Mouse (Mus musculus) stomach, postnatal 0 days (tissue): ENCODE data around the gene Rnf152. TPM values are rescaled to one million over a fixed set of nuclear protein-coding genes. Genes with fewer than 3 reads are reported as not detected.

Experiments used
- ATAC-seq: fragments of 200-750 bp; cut with Nextera tagmentation; 2 replicates; pipeline ENCODE4 v1.8.0; 2017; ENCODE audit not compliant: low FRiP score, low TSS enrichment
- DNase-seq: peaks from one replicate; pipeline ENCODE4 v3.0.0-alpha.2; 2016; ENCODE audit warnings: low spot score
- H3K27ac ChIP-seq: fragments of 300-500 bp; sonication (generic); replicated peaks from 2 replicates; pipeline ENCODE4 v1.5.1; 2014; ENCODE audit warnings: mild to moderate bottlenecking, control low read depth
- H3K27me3 ChIP-seq: fragments of 300-500 bp; sonication (generic); 2 replicates; pipeline ENCODE4 v1.6.1; 2014; ENCODE audit warnings: low read length; ENCODE audit not compliant: control insufficient read depth, insufficient read depth
- H3K36me3 ChIP-seq: fragments of 300-500 bp; sonication (generic); 2 replicates; pipeline ENCODE4 v1.6.1; 2014; ENCODE audit warnings: low read length, mixed read lengths; ENCODE audit not compliant: control insufficient read depth, insufficient read depth
- H3K4me1 ChIP-seq: fragments of 300-500 bp; sonication (generic); replicated peaks from 2 replicates; pipeline ENCODE4 v1.6.1; 2014; ENCODE audit warnings: antibody characterized with exemption; ENCODE audit not compliant: control insufficient read depth, insufficient read depth
- H3K4me2 ChIP-seq: fragments of 300-500 bp; sonication (generic); replicated peaks from 2 replicates; pipeline ENCODE4 v1.6.1; 2014; ENCODE audit warnings: low read depth, mild to moderate bottlenecking, control low read depth, moderate library complexity
- H3K4me3 ChIP-seq: fragments of 300-500 bp; sonication (generic); 2 replicates; pipeline ENCODE4 v1.5.1; 2014; ENCODE audit warnings: low read depth, low read length, control low read depth
- H3K9ac ChIP-seq: fragments of 300-500 bp; sonication (generic); 2 replicates; pipeline ENCODE4 v1.6.1; 2014; ENCODE audit warnings: mild to moderate bottlenecking, low read length, control low read depth, mixed read lengths
- H3K9me3 ChIP-seq: fragments of 300-500 bp; sonication (generic); 2 replicates; pipeline ENCODE4 v1.6.1; 2016; ENCODE audit warnings: low read length; ENCODE audit not compliant: control insufficient read depth
- CTCF ChIP-seq: IDR thresholded peaks from 2 replicates; pipeline ENCODE4 v1.5.1; 2016; ENCODE audit warnings: antibody characterized with exemption, low read depth, mild to moderate bottlenecking, moderate library complexity
- EP300 ChIP-seq: optimal IDR thresholded peaks from 2 replicates; pipeline ENCODE3; 2016; ENCODE audit warnings: antibody characterized with exemption
- WGBS: fragments of 180-500 bp; shearing (Covaris S2); extraction: QIAGEN DNeasy Blood & Tissue Kit; methylation state at CpG from one replicate; pipeline ENCODE4 v1.1.7; 2014; 5-methylcytosine and 5-hydroxymethylcytosine counted together
- polyA plus RNA-seq: library from polyadenylated mRNA; unstranded; fragments of >200 nt; fragmentation: Nextera tagmentation; extraction: Ambion mirVana; gene quantifications from 2 replicates; pipeline ENCODE4 v1.2.1, GENCODE M21; 2015

Rnf152 gene
- polyA plus RNA-seq, 1 experiment from 2014 or later: 2.5 TPM

- no peak overlapping the region for H3K4me2 ChIP-seq
- H3K27me3 ChIP-seq: no peaks in the 10 kb centered on the region
- H3K27ac ChIP-seq: no peak overlapping the region
- peak; percentile 45; the same call in 1 of the 2 replicates for ATAC-seq
- no peaks in the 10 kb centered on the region for H3K9me3 ChIP-seq
- H3K9ac ChIP-seq: no peak overlapping the region
- no peak overlapping the region for H3K4me3 ChIP-seq
- no peak for DNase-seq
- H3K36me3 ChIP-seq: no peaks in the 10 kb centered on the region
- WGBS: 62% methylated on average over 4 of the region's 4 CpGs
- H3K4me1 ChIP-seq: no peaks in the 10 kb centered on the region
- TF ChIP-seq EP300 (no peak), CTCF (no peak)
These were observed 19.1 kb downstream of the Rnf152 start for GRCm38 (mm10) chr1:105337397-105337796.

- H3K36me3 ChIP-seq: no peaks in the 10 kb centered on the region
- no peaks in the 10 kb centered on the region for H3K4me1 ChIP-seq
- no peak overlapping the region for H3K4me2 ChIP-seq
- TF ChIP-seq CTCF: no peak
- no peak for TF ChIP-seq EP300
- H3K27me3 ChIP-seq: no peaks in the 10 kb centered on the region
- no peak overlapping the region for H3K9ac ChIP-seq
- 94% methylated on average over 5 of the region's 5 CpGs for WGBS
- no peak overlapping the region for H3K27ac ChIP-seq
- DNase-seq: no peak
- no peak for ATAC-seq
- H3K9me3 ChIP-seq: no peaks in the 10 kb centered on the region
- H3K4me3 ChIP-seq: no peak overlapping the region
These were observed 20.4 kb downstream of the Rnf152 start for GRCm38 (mm10) chr1:105336096-105336495.

- Histone ChIP-seq H3K27me3 (no peaks in the 10 kb centered on the region), H3K4me3 (no peak overlapping the region), H3K4me2 (no peak overlapping the region), H3K4me1 (no peaks in the 10 kb centered on the region), H3K9ac (no peak overlapping the region), H3K9me3 (no peaks in the 10 kb centered on the region), H3K36me3 (no peaks in the 10 kb centered on the region), H3K27ac (no peak overlapping the region)
- DNase-seq: no peak
- WGBS: 86% methylated on average over 8 of the region's 8 CpGs
- TF ChIP-seq CTCF: no peak
- TF ChIP-seq EP300: no peak
- no peak for ATAC-seq
These were observed 24.3 kb downstream of the Rnf152 start for GRCm38 (mm10) chr1:105332087-105332731.

- TF ChIP-seq EP300: no peak
- ATAC-seq (no peak), DNase-seq (no peak)
- Histone ChIP-seq H3K4me3 (no peak overlapping the region), H3K27ac (no peak overlapping the region), H3K9ac (no peak overlapping the region), H3K4me2 (no peak overlapping the region), H3K4me1 (no peaks in the 10 kb centered on the region), H3K36me3 (no peaks in the 10 kb centered on the region), H3K27me3 (no peaks in the 10 kb centered on the region), H3K9me3 (no peaks in the 10 kb centered on the region)
- 78% methylated on average over 5 of the region's 5 CpGs for WGBS
These were observed 24.9 kb downstream of the Rnf152 start for GRCm38 (mm10) chr1:105331605-105332004.

- no peak for DNase-seq
- Histone ChIP-seq H3K36me3 (no peaks in the 10 kb centered on the region), H3K4me2 (no peak overlapping the region), H3K27me3 (no peaks in the 10 kb centered on the region), H3K9me3 (no peaks in the 10 kb centered on the region), H3K4me1 (no peaks in the 10 kb centered on the region), H3K9ac (no peak overlapping the region), H3K27ac (no peak overlapping the region), H3K4me3 (no peak overlapping the region)
- no peak for ATAC-seq
- 76% methylated on average over 5 of the region's 5 CpGs for WGBS
- no peak for TF ChIP-seq EP300
- TF ChIP-seq CTCF: no peak
These were observed 25.8 kb downstream of the Rnf152 start for GRCm38 (mm10) chr1:105330581-105331320.

GRCm38 (mm10) chr1:105327789-105328188 is 28.7 kb downstream of the Rnf152 start:
- WGBS: 95% methylated on average over 1 of the region's 1 CpGs

More at GRCm38 (mm10) chr1:105327789-105328188, 28.7 kb downstream of the Rnf152 start:
- TF ChIP-seq EP300 (no peak), CTCF (no peak)
- Histone ChIP-seq H3K4me1 (no peaks in the 10 kb centered on the region), H3K27me3 (no peaks in the 10 kb centered on the region), H3K4me2 (no peak overlapping the region), H3K9ac (no peak overlapping the region), H3K36me3 (no peaks in the 10 kb centered on the region), H3K9me3 (no peaks in the 10 kb centered on the region), H3K4me3 (no peak overlapping the region), H3K27ac (no peak overlapping the region)
- DNase-seq: no peak
- ATAC-seq: no peak
